Mouse (Mus musculus) liver, adult 2 months (tissue): ENCODE data around the gene Mta1. TPM values are rescaled to one million over a fixed set of nuclear protein-coding genes. Genes with fewer than 3 reads are reported as not detected.

Experiments
- DNase-seq: peaks from one replicate; pipeline ENCODE4 v3.0.0-alpha.2; 2011; ENCODE audit warnings: low read depth, low spot score; ENCODE audit errors: extremely low read depth
- H3K27ac ChIP-seq: fragments of 200-500 bp; replicated peaks from 2 replicates; pipeline ENCODE4 v1.5.1; 2012; ENCODE audit warnings: low read depth, mild to moderate bottlenecking, control low read depth, inconsistent platforms, low read length; ENCODE audit not compliant: insufficient read depth
- H3K27me3 ChIP-seq: fragments of 200-500 bp; 2 replicates; pipeline ENCODE4 v1.6.1; 2012; ENCODE audit warnings: mild to moderate bottlenecking, moderate library complexity, low read length, inconsistent platforms; ENCODE audit not compliant: control insufficient read depth, insufficient read depth
- H3K36me3 ChIP-seq: fragments of 200-500 bp; 2 replicates; pipeline ENCODE4 v1.6.1; 2012; ENCODE audit warnings: low read length, inconsistent platforms; ENCODE audit not compliant: control insufficient read depth, insufficient read depth
- H3K4me1 ChIP-seq: fragments of 200-500 bp; 2 replicates; pipeline ENCODE4 v1.6.1; 2011; ENCODE audit warnings: low read length; ENCODE audit not compliant: control insufficient read depth, insufficient read depth
- H3K4me3 ChIP-seq: fragments of 200-500 bp; 2 replicates; pipeline ENCODE4 v1.5.1; 2011; ENCODE audit warnings: low read depth, mild to moderate bottlenecking, control low read depth, low read length, moderate library complexity; ENCODE audit not compliant: insufficient read depth
- H3K79me2 ChIP-seq: fragments of 200-500 bp; 2 replicates; pipeline ENCODE4 v1.6.1; 2012; ENCODE audit warnings: inconsistent platforms, mild to moderate bottlenecking, low read length, moderate library complexity; ENCODE audit not compliant: control insufficient read depth, insufficient read depth
- H3K9ac ChIP-seq: fragments of 200-500 bp; 2 replicates; pipeline ENCODE4 v1.6.1; 2012; ENCODE audit warnings: low read depth, mild to moderate bottlenecking, control low read depth, inconsistent platforms, low read length
- CTCF ChIP-seq: fragments of 200-500 bp; IDR thresholded peaks from 2 replicates; pipeline ENCODE4 v1.5.1; 2011; ENCODE audit warnings: low read depth, low read length, control low read depth
- POLR2A ChIP-seq: fragments of 200-500 bp; IDR thresholded peaks from 2 replicates; pipeline ENCODE4 v1.6.1; 2011; ENCODE audit warnings: low read length, control low read depth; ENCODE audit not compliant: insufficient read depth; ENCODE audit errors: extremely low read depth
- WGBS: fragments of 180-500 bp; shearing (Covaris S2); methylation state at CpG from one replicate; pipeline ENCODE4 v1.1.7; 2018; 5-methylcytosine and 5-hydroxymethylcytosine counted together
- polyA plus RNA-seq: library from polyadenylated mRNA; depleted of rRNA; stranded (reverse); fragments of >200 nt; gene quantifications from 2 replicates; pipeline ENCODE4 v1.2.3, GENCODE M21; 2012
- total RNA-seq: library from RNA; depleted of rRNA; stranded (reverse); fragments of >200 nt; gene quantifications from 2 replicates; pipeline ENCODE4 v1.2.3, GENCODE M21; 2014

Mta1 gene
- total and polyA plus RNA-seq, 2 experiments, result 6.0 to 31.7 TPM

DNA sequence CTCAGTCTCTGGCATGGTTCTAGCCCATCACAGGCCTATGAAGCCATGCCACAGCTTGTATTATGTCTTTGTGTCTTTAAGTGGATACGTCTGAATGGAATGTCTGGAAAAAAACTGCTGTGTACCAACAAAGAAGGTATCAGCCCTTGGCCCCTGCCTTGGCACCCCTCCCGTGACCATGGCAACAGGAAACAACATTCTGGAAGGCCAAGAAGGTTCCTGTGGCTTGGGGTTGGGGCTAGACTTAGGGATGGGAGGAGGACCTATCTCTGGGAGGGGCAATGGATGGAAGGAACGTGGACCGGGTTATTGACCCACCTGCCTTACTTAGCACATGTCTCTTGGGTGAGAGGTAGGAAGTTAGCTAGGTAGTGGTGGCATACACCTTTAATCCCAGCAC, 51.3 kb downstream of the Mta1 start:
- peaks cover 9% of the 10 kb centered on the region for H3K4me1 ChIP-seq

GRCm38 (mm10) chr12:113149896-113150295, 51.8 kb downstream of the Mta1 start:
- Histone ChIP-seq H3K27me3 (no peaks in the 10 kb centered on the region), H3K79me2 (no peaks in the 10 kb centered on the region), H3K27ac (no peak overlapping the region), H3K4me1 (peaks cover 9% of the 10 kb centered on the region), H3K9ac (no peak overlapping the region), H3K4me3 (no peak overlapping the region), H3K36me3 (no peaks in the 10 kb centered on the region)
- WGBS, result 96% methylated on average over 3 of the region's 3 CpGs
- TF ChIP-seq CTCF, result no peak
- TF ChIP-seq POLR2A, result no peak
- no peak for DNase-seq

More for the DNA sequence above, 51.3 kb downstream of the Mta1 start:
- Histone ChIP-seq H3K4me3 (no peak overlapping the region), H3K79me2 (no peaks in the 10 kb centered on the region), H3K9ac (no peak overlapping the region), H3K27me3 (no peaks in the 10 kb centered on the region), H3K36me3 (no peaks in the 10 kb centered on the region), H3K27ac (no peak overlapping the region)
- WGBS, result 82% methylated on average over 4 of the region's 4 CpGs
- DNase-seq, result no peak
- TF ChIP-seq CTCF (no peak), POLR2A (no peak)

- no peak overlapping the region for H3K9ac ChIP-seq
- H3K79me2 ChIP-seq, result no peaks in the 10 kb centered on the region
- no peaks in the 10 kb centered on the region for H3K27me3 ChIP-seq
- WGBS, result 82% methylated on average over 4 of the region's 4 CpGs
- H3K4me1 ChIP-seq, result peaks cover 9% of the 10 kb centered on the region
- H3K4me3 ChIP-seq, result no peak overlapping the region
- H3K27ac ChIP-seq, result no peak overlapping the region
- TF ChIP-seq POLR2A, result no peak
- H3K36me3 ChIP-seq, result no peaks in the 10 kb centered on the region
- DNase-seq, result no peak
These were observed 52.5 kb downstream of the Mta1 start for GRCm38 (mm10) chr12:113150591-113150990.

- TF ChIP-seq CTCF (no peak), POLR2A (no peak)
- Histone ChIP-seq H3K4me1 (peaks cover 9% of the 10 kb centered on the region), H3K9ac (no peak overlapping the region), H3K79me2 (no peaks in the 10 kb centered on the region), H3K36me3 (no peaks in the 10 kb centered on the region), H3K27me3 (no peaks in the 10 kb centered on the region), H3K4me3 (no peak overlapping the region), H3K27ac (no peak overlapping the region)
- WGBS, result 10% methylated on average over 8 of the region's 8 CpGs
- peak; percentile 59 for DNase-seq
These were observed 53.0 kb downstream of the Mta1 start for GRCm38 (mm10) chr12:113151046-113151445.

GRCm38 (mm10) chr12:113151661-113152271, 53.7 kb downstream of the Mta1 start:
- Histone ChIP-seq H3K36me3 (no peaks in the 10 kb centered on the region), H3K9ac (peak overlapping the region; percentile 68), H3K4me1 (peaks cover 9% of the 10 kb centered on the region), H3K79me2 (no peaks in the 10 kb centered on the region), H3K4me3 (peak overlapping the region; percentile 76), H3K27ac (no peak overlapping the region; the same call in 1 of the 2 replicates), H3K27me3 (no peaks in the 10 kb centered on the region)
- 1% methylated on average over 36 of the region's 36 CpGs for WGBS
- DNase-seq, result no peak
- TF ChIP-seq POLR2A, result 0 out of 2 replicates have a peak, but pooled peaks have one; percentile 5
- no peak for TF ChIP-seq CTCF

DNA sequence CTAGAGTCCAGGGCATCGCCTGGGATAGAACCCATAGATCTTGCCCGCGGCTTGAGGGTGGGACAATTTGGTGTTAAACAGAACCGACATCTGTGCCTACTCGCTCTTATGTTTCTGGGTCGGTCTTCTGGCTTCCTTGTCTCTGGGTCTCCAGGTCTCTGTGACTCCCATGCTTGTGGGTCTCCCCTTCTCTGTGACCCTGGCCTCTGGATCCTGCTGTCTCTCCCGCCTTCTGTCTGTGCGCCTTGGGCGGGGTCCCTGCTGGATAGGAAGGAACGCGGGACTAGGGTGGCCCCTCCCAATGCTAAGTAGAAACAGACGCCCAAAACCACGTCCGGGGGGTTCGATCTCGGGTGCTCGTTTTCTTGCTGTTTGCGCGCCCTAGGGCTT, 54.2 kb downstream of the Mta1 start:
- peak overlapping the region; percentile 76 for H3K4me3 ChIP-seq
- H3K27ac ChIP-seq, result no peak overlapping the region; the same call in 1 of the 2 replicates
- WGBS, result 28% methylated on average over 19 of the region's 19 CpGs
- no peaks in the 10 kb centered on the region for H3K27me3 ChIP-seq
- peaks cover 9% of the 10 kb centered on the region for H3K4me1 ChIP-seq
- H3K79me2 ChIP-seq, result no peaks in the 10 kb centered on the region
- DNase-seq, result no peak
- no peaks in the 10 kb centered on the region for H3K36me3 ChIP-seq
- H3K9ac ChIP-seq, result peak overlapping the region; percentile 68
- no peak for TF ChIP-seq POLR2A
- no peak for TF ChIP-seq CTCF
